Mouse (Mus musculus): ENCODE measurements around the gene Dbndd2. TPM values are rescaled to one million over a fixed set of nuclear protein-coding genes. Genes with fewer than 3 reads are reported as not detected.

The Dbndd2 gene
- 27.2 and 65.5 TPM in 2 replicates for polyA plus RNA-seq (2012; rRNA removed)

GRCm38 (mm10) chr2:164485681-164486257, at the start of gene Dbndd2:
TSS of gene Dbndd2 (plus strand) at chr2:164486106.

GRCm38 (mm10) chr2:164443460-164444000, 42.4 kb upstream of the Dbndd2 start, which contains the start of gene Sdc4:
TSS of gene Sdc4 (minus strand) at chr2:164443887.

GRCm38 (mm10) chr2:164456864-164457300, 29.0 kb upstream of the Dbndd2 start, which contains the start of gene Sys1:
TSS of gene Sys1 (plus strand) at chr2:164456964.

GRCm38 (mm10) chr2:164460745-164461551, 25.0 kb upstream of the Dbndd2 start, which contains the start of gene Gm20458:
TSS of gene Gm20458 (plus strand) at chr2:164460967.

GRCm38 (mm10) chr2:164473624-164474023, 12.3 kb upstream of the Dbndd2 start, which contains the start of gene Trp53tg5:
TSS of gene Trp53tg5 (minus strand) at chr2:164473724.

GRCm38 (mm10) chr2:164496847-164497690, 11.2 kb downstream of the Dbndd2 start, which contains the start of gene Pigt:
TSS of gene Pigt (plus strand) at chr2:164497520.

Other genes starting within 250 kb of the Dbndd2 start
- gene Svs2, start 247.6 kb upstream of the Dbndd2 start, polyA plus RNA-seq (2012; rRNA removed) = not detected in 2 replicates
- not detected in 2 replicates for gene Svs3b, start 229.5 kb upstream of the Dbndd2 start, polyA plus RNA-seq (2012; rRNA removed)
- gene Svs4, start 207.6 kb upstream of the Dbndd2 start, polyA plus RNA-seq (2012; rRNA removed) = not detected in 2 replicates
- not detected in 2 replicates for gene Svs3a, start 196.8 kb upstream of the Dbndd2 start, polyA plus RNA-seq (2012; rRNA removed)
- not detected in 2 replicates for gene Svs6, start 169.4 kb upstream of the Dbndd2 start, polyA plus RNA-seq (2012; rRNA removed)
- gene Svs5, start 153.4 kb upstream of the Dbndd2 start, polyA plus RNA-seq (2012; rRNA removed) = not detected in 2 replicates
- 82.6 and 153 TPM in 2 replicates for gene Slpi, start 97.0 kb upstream of the Dbndd2 start, polyA plus RNA-seq (2012; rRNA removed)
- gene Rbpjl, start 83.0 kb upstream of the Dbndd2 start, polyA plus RNA-seq (2012; rRNA removed) = 3.5 and 6.9 TPM in 2 replicates
- gene Matn4, start 80.9 kb upstream of the Dbndd2 start, polyA plus RNA-seq (2012; rRNA removed) = 0.78 and 1.2 TPM in 2 replicates
- 34.9 and 37.0 TPM in 2 replicates for gene Sdc4, start 42.2 kb upstream of the Dbndd2 start, polyA plus RNA-seq (2012; rRNA removed)
- gene Sys1, start 29.1 kb upstream of the Dbndd2 start, polyA plus RNA-seq (2012; rRNA removed) = 71.4 and 132 TPM in 2 replicates
- 31.3 and 46.5 TPM in 2 replicates for gene Gm20458, start 25.1 kb upstream of the Dbndd2 start, polyA plus RNA-seq (2012; rRNA removed)
- not detected in 2 replicates for gene Trp53tg5, start 12.4 kb upstream of the Dbndd2 start, polyA plus RNA-seq (2012; rRNA removed)
- gene Pigt, start 11.4 kb downstream of the Dbndd2 start, polyA plus RNA-seq (2012; rRNA removed) = 90.3 and 138 TPM in 2 replicates
- gene Wfdc2, start 76.3 kb downstream of the Dbndd2 start, polyA plus RNA-seq (2012; rRNA removed) = 41.0 and 51.1 TPM in 2 replicates
- 0.43 TPM in 1 of 2 replicates, not detected in the other for gene Spint3, start 87.4 kb downstream of the Dbndd2 start, polyA plus RNA-seq (2012; rRNA removed)
- 0.08 and 0.14 TPM in 2 replicates for gene Wfdc6a, start 99.3 kb downstream of the Dbndd2 start, polyA plus RNA-seq (2012; rRNA removed)
- gene Eppin, start 107.5 kb downstream of the Dbndd2 start, polyA plus RNA-seq (2012; rRNA removed) = 0.19 TPM in 1 of 2 replicates, not detected in the other
- gene Wfdc6b, start 127.4 kb downstream of the Dbndd2 start, polyA plus RNA-seq (2012; rRNA removed) = 0.11 TPM in 1 of 2 replicates, not detected in the other
- 0.26 TPM in 1 of 2 replicates, not detected in the other for gene Wfdc8, start 127.5 kb downstream of the Dbndd2 start, polyA plus RNA-seq (2012; rRNA removed)
- gene Wfdc16, start 152.7 kb downstream of the Dbndd2 start, polyA plus RNA-seq (2012; rRNA removed) = 0.09 TPM in 1 of 2 replicates, not detected in the other
- 0.30 and 3.4 TPM in 2 replicates for gene Wfdc10, start 169.9 kb downstream of the Dbndd2 start, polyA plus RNA-seq (2012; rRNA removed)
- not detected in 2 replicates for gene Wfdc9, start 170.5 kb downstream of the Dbndd2 start, polyA plus RNA-seq (2012; rRNA removed)
- gene Wfdc11, start 188.0 kb downstream of the Dbndd2 start, polyA plus RNA-seq (2012; rRNA removed) = not detected in 2 replicates
- 0.75 and 2.0 TPM in 2 replicates for gene Wfdc13, start 199.0 kb downstream of the Dbndd2 start, polyA plus RNA-seq (2012; rRNA removed)
- 0.20 TPM in 1 of 2 replicates, not detected in the other for gene Spint4, start 212.4 kb downstream of the Dbndd2 start, polyA plus RNA-seq (2012; rRNA removed)
- gene Spint5, start 229.2 kb downstream of the Dbndd2 start, polyA plus RNA-seq (2012; rRNA removed) = not detected in 2 replicates